Mouse (Mus musculus): Measurements from ENCODE around the gene Kazn.

The Kazn gene

GRCm38 (mm10) chr4:142242164-142242563, 3.0 kb upstream of the Kazn start:
- DNase-seq (ENCODE audit: low read depth) = no peak

- DNase-seq (ENCODE audit: low read depth) = no peak
Measured at GRCm38 (mm10) chr4:142240874-142241273, 1.7 kb upstream of the Kazn start.

DNA sequence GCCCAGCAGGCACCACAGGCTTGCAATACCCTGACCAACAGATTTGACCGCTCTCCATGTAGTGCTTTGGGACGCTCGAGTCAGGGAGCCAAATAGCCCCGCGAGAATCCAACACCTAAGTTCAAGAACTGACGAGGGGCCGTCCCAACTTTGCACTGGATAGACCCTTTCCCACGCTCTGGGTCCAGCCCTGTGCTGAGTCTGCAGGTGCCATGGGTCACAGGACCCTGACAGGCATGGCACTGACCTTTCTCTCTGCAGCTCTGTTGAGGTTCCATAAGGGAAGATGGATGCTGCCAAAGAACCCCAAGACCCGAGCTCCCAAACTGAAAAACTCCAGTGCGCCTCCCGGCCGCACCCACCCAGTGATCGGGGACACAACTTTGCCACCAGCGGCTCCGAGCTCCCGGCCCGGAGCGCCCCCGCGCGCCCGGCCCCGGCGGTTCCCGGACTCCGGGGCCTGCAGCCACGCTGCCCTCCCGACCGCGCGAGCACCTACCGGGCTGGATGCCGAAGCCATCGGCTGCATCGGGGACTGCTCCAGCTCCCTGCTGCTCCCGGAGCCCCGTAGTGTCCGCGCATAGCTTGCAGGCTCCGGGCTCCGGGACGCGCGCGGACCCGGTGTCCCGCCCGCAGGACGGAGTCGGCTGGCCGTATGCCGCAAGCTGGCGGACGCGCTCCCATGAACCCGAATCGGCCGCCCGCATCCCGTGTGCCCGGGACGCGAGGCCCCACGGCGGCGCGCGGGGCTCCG, 538 bp downstream of the Kazn start:
- DNase-seq (ENCODE audit: low read depth) = no peak

DNA sequence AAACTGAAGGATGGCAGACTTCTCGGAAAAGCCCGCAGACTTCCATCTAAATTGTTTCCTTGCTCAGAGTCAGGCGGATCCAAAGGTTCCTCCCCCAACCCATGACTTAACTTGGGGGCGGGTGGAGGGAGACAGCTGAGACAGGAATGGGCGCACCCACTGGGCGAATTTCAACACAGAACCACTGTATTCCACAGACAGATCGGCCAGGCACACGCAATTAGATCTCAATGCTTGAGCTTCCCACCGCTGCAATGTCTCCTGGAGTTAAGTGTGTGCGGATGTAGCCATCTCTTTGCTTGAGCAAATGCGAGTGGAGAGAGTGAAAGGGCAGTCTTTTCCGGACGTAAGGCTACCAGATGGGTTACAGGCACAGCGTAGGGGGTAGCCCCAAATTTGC, 1.2 kb downstream of the Kazn start:
- no peak for DNase-seq (ENCODE audit: low read depth)

GRCm38 (mm10) chr4:142236681-142237080, 2.5 kb downstream of the Kazn start:
- no peak for DNase-seq (ENCODE audit: low read depth)

- DNase-seq (ENCODE audit: low read depth) = no peak
Measured at GRCm38 (mm10) chr4:142235426-142235825, 3.8 kb downstream of the Kazn start.

GRCm38 (mm10) chr4:142234828-142235227, 4.4 kb downstream of the Kazn start:
- DNase-seq (ENCODE audit: low read depth) = no peak

GRCm38 (mm10) chr4:142228821-142229575, 10.2 kb downstream of the Kazn start:
- DNase-seq (ENCODE audit: low read depth) = no peak

DNA sequence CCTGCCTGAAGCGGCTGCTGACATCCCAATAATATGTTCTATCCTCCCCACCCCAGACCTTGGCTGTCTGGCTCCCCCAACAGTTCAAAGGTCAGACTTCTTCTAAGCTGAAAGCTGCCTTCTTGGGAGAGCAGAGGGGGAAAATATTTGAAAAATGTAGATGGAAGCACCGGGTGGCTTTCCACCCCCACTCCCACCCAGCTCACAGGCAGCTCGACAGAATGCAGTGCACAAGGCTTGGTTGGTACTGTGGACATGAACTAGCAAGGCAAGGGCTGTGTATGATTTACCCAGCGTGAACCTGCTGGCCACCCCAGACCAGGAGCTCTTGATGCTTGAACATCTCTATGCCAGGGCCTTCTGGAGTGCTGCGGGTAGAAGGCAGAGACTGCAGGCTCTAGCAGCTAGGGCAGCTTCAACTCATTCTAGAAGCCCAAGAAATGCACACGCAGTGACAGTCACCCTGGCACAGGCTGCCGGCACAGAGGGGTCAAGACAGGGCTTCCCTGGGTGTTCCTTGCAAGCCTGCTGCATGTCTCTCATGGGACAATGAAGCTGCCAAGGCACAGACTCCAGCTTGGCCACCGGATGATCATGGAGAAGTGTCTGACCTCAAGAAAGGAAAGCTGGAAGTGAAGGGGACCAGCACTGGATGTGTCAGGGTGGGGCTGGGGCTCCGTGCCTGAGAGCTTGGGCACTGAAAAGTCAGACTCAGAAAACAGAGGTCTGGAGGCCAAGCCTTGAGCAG, 15.1 kb downstream of the Kazn start:
- DNase-seq (ENCODE audit: low read depth) = no peak

GRCm38 (mm10) chr4:142222385-142222784, 16.8 kb downstream of the Kazn start:
- DNase-seq (ENCODE audit: low read depth) = no peak

DNA sequence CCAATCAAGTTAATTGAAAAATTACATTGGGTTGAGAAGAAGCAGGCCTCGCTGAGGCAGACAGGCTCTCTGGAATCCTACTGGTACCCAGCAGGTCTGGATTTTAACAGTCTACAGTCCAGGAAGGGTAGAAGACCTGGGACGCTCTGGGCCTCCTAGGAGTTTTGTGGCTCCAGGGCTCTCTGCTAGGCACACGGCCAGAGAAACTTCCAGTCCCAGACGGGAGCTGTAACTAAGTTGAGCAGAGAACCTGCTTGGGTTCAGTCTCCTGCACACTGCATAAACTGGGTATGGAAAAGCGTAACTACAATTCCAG, 17.5 kb downstream of the Kazn start:
- DNase-seq (ENCODE audit: low read depth) = no peak

- no peak for DNase-seq (ENCODE audit: low read depth)
Measured at GRCm38 (mm10) chr4:142221025-142221756, 18.0 kb downstream of the Kazn start.

DNA sequence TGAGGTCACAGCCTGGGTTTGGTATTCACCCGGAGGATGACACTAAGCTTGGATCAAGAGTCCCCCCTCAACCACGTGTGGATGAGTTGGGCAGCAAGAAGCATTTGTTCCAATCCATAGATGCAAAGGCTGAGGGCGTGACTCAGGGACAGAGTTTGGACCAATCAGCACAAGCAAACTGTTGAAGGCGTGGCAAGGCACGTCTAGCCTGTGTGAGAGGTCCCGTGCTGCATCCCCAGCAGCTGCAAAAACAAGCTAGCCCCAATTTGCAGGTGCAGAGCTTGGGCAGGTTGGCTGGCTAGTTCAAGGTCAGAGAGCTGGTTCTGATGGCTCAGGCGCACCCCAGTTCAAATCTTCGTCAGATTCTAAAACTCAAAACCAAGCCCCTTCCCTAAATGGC, 20.2 kb downstream of the Kazn start:
- no peak for DNase-seq (ENCODE audit: low read depth)

- DNase-seq (ENCODE audit: low read depth) = no peak
Measured at GRCm38 (mm10) chr4:142217048-142217447, 22.2 kb downstream of the Kazn start.

- DNase-seq (ENCODE audit: low read depth) = no peak
Measured at GRCm38 (mm10) chr4:142215760-142216159, 23.4 kb downstream of the Kazn start.

DNA sequence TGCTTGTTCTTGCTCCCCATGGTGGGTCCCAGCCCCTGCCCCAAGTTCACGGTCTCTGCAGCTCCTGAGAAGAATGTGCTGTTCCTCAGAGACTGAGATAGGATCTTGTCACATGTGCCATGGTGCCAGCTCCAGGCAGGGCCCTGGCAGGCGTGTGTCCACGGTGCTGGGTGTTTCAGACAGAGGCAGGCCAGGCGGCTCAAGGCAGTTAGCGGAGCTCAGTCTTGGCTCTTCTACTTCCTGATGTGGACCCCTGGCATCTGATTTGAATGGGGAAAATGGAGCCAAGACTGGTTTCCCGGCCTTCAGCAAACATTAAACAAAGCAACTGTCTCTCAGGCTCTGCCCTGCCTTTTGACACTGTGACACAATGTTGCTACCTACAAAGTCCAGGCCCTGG, 24.7 kb downstream of the Kazn start:
- DNase-seq (ENCODE audit: low read depth) = no peak

GRCm38 (mm10) chr4:142212425-142212824, 26.8 kb downstream of the Kazn start:
- DNase-seq (ENCODE audit: low read depth) = no peak

- no peak for DNase-seq (ENCODE audit: low read depth)
Measured at GRCm38 (mm10) chr4:142209884-142210283, 29.3 kb downstream of the Kazn start.

DNA sequence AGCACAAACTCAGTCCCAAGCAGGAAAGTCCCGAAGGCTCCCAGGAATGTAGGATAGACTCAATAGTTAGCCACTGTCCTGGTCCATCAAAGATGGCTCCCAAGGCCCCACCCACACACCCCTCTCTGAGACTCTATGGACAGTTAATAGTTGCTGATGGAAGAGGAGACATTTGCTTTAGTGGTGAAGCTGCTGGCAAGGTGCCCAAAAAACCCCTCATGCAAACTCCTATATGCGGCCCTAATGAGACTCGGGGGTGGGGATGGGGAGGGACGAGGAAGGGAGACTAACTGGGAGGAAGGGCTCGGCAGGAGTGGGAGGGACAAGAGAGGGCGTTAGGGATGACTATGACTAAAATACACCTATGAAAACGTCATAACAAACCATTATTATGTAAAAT, 29.7 kb downstream of the Kazn start:
- DNase-seq (ENCODE audit: low read depth) = no peak

GRCm38 (mm10) chr4:142205693-142206092, 33.5 kb downstream of the Kazn start:
- DNase-seq (ENCODE audit: low read depth) = no peak

DNA sequence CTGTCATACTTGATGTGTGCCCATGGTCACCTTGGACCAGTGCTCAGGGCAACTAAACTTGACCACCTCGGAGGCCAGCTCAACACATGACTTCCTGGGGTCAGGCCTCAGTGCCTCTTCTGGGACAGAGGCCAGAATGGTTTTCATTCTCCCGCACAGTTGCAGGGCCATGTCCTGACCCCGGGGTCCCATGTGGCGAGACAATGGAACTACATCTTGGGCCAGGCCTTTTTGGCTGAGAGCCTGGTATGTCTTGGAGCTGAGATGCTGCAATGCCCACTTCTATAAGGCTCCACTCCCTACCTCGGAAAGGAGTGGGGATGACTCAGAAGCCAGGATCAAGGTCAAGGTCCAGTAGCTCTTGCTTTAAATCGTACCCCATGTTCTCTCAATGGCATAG, 42.6 kb downstream of the Kazn start:
- no peak for DNase-seq (ENCODE audit: low read depth)

DNA sequence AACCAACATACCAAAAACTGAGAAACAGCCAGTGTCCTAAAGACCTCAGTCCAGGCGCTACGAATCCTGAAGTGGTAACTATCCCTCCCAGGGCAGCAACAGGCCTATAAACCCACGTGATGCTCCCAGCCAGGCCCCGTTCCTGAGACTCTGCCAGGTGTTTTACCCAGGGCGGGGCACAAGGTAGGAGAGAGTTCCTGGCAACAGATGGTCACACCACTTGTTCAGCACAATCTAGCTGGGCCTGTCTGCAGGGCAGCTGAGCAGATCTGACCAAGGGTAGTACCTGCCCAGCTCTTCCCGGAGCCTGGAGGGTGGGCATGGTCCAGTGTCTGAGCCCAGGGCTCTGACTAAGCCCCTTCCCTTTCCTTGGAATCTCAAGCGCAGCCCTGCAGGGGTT, 45.4 kb downstream of the Kazn start:
- no peak for DNase-seq (ENCODE audit: low read depth)

Measured in induced T-regulatory cell, adult 2 months (primary cell).